Mouse (Mus musculus) splenic B cell, adult 2 months (primary cell): Measurements from ENCODE around the gene Ifnar1.
"Not testable (repeated sequence)": the region's sequence is repeated elsewhere in the genome, so short reads cannot be mapped to it uniquely, and the experiment has no call there.

Experiments used
- DNase-seq: peaks from one replicate; pipeline ENCODE4 v3.0.0-alpha.2; 2011; ENCODE audit warnings: low read depth, low spot score
- H3K27me3 ChIP-seq: 2 replicates; pipeline ENCODE4 v1.6.1; 2012; ENCODE audit warnings: mild to moderate bottlenecking, low read length, moderate library complexity, mixed read lengths; ENCODE audit not compliant: control insufficient read depth, poor library complexity, insufficient read depth, severe bottlenecking
- H3K36me3 ChIP-seq: 2 replicates; pipeline ENCODE4 v1.6.1; 2012; ENCODE audit warnings: mild to moderate bottlenecking, low read length, moderate library complexity, mixed read lengths; ENCODE audit not compliant: control insufficient read depth, poor library complexity, insufficient read depth, severe bottlenecking

Gene Ifnar1

GRCm38 (mm10) chr16:91484808-91485700 lies at the start of gene Ifnar1:
Gene Ifnar1, plus strand, starts transcription at chr16:91485238.
- H3K36me3 ChIP-seq, result peaks cover 3% of the 10 kb centered on the region
- no peaks in the 10 kb centered on the region for H3K27me3 ChIP-seq
- peak; percentile 100 for DNase-seq

GRCm38 (mm10) chr16:91438081-91438480 lies 47.0 kb upstream of the Ifnar1 start:
- H3K27me3 ChIP-seq, result no peaks in the 10 kb centered on the region
- H3K36me3 ChIP-seq, result no peaks in the 10 kb centered on the region
- no peak for DNase-seq

GRCm38 (mm10) chr16:91438599-91438998 lies 46.4 kb upstream of the Ifnar1 start:
- DNase-seq, H3K27me3 ChIP-seq, H3K36me3 ChIP-seq: not testable (repeated sequence)

GRCm38 (mm10) chr16:91441366-91441765 lies 43.7 kb upstream of the Ifnar1 start:
- no peaks in the 10 kb centered on the region for H3K36me3 ChIP-seq
- H3K27me3 ChIP-seq, result no peaks in the 10 kb centered on the region
- DNase-seq, result no peak

- no peak for DNase-seq
- no peaks in the 10 kb centered on the region for H3K27me3 ChIP-seq
- no peaks in the 10 kb centered on the region for H3K36me3 ChIP-seq
Observed at GRCm38 (mm10) chr16:91441811-91442240, 43.2 kb upstream of the Ifnar1 start.

GRCm38 (mm10) chr16:91442446-91442845 lies 42.6 kb upstream of the Ifnar1 start:
- DNase-seq, result no peak
- no peaks in the 10 kb centered on the region for H3K36me3 ChIP-seq
- H3K27me3 ChIP-seq, result no peaks in the 10 kb centered on the region

- no peaks in the 10 kb centered on the region for H3K36me3 ChIP-seq
- H3K27me3 ChIP-seq, result no peaks in the 10 kb centered on the region
- no peak for DNase-seq
Observed at GRCm38 (mm10) chr16:91443211-91443611, 41.8 kb upstream of the Ifnar1 start.

GRCm38 (mm10) chr16:91444847-91445246 lies 40.2 kb upstream of the Ifnar1 start:
- DNase-seq, result no peak
- Histone ChIP-seq H3K27me3 (no peaks in the 10 kb centered on the region), H3K36me3 (no peaks in the 10 kb centered on the region)

GRCm38 (mm10) chr16:91445566-91445965 lies 39.5 kb upstream of the Ifnar1 start:
- DNase-seq, result peak; percentile 65
- H3K36me3 ChIP-seq, result no peaks in the 10 kb centered on the region
- H3K27me3 ChIP-seq, result no peaks in the 10 kb centered on the region

- DNase-seq, result peak; percentile 74
Observed at GRCm38 (mm10) chr16:91446778-91447511, 38.1 kb upstream of the Ifnar1 start.

GRCm38 (mm10) chr16:91447512-91447900 lies 37.5 kb upstream of the Ifnar1 start:
- no peaks in the 10 kb centered on the region for H3K27me3 ChIP-seq
- no peak for DNase-seq
- H3K36me3 ChIP-seq, result no peaks in the 10 kb centered on the region

More at GRCm38 (mm10) chr16:91446778-91447511, 38.1 kb upstream of the Ifnar1 start:
- Histone ChIP-seq H3K36me3 (no peaks in the 10 kb centered on the region), H3K27me3 (no peaks in the 10 kb centered on the region)

GRCm38 (mm10) chr16:91448088-91448487 lies 37.0 kb upstream of the Ifnar1 start:
- H3K27me3 ChIP-seq, result no peaks in the 10 kb centered on the region
- no peaks in the 10 kb centered on the region for H3K36me3 ChIP-seq
- no peak for DNase-seq

GRCm38 (mm10) chr16:91448895-91449294 lies 36.1 kb upstream of the Ifnar1 start:
- Histone ChIP-seq H3K27me3 (no peaks in the 10 kb centered on the region), H3K36me3 (no peaks in the 10 kb centered on the region)
- no peak for DNase-seq

- Histone ChIP-seq H3K27me3 (no peaks in the 10 kb centered on the region), H3K36me3 (no peaks in the 10 kb centered on the region)
- DNase-seq, result no peak
Observed at GRCm38 (mm10) chr16:91450137-91451064, 34.6 kb upstream of the Ifnar1 start.
